12 mouse cellular contexts compared by ENCODE assay signal in genomic region chr5:91282969-91283368, GRCm38 (mm10).
DNase-seq lines count a peak whose midpoint lies in the region; ATAC-seq and TF ChIP-seq lines count a peak whose summit lies in the region.
"Had no signal": no experiment of that assay in that cellular context is flagged by ENCODE, and none has a peak within 500 bp of the region (broad histone marks: within the 10 kb centered on the region; RNA-seq: fewer than 3 reads in every experiment).

No protein-coding gene starts in this region.

- H3K27ac ChIP-seq in embryonic fibroblast, embryonic 13.5 days (ENCODE audit: insufficient read depth, low read length), result peak overlapping the region; percentile 14; the same call in 1 of the 2 replicates
- no peak overlapping the region for H3K27ac ChIP-seq in forebrain, embryonic 11.5 days (ENCODE audit: low read depth, low read length)

- TF ChIP-seq CTCF in embryonic fibroblast, embryonic 13.5 days (IDR thresholded peaks at IDR 0.05; ENCODE audit: borderline replicate concordance, insufficient read depth, low read length), result no peak

- H3K4me3 ChIP-seq in embryonic fibroblast, embryonic 13.5 days (ENCODE audit: insufficient read depth, low read length), result no peak overlapping the region
- no peak overlapping the region for H3K4me3 ChIP-seq in forebrain, embryonic 11.5 days (ENCODE audit: low read depth, low read length)

- H3K4me1 ChIP-seq in embryonic fibroblast, embryonic 13.5 days (ENCODE audit: control insufficient read depth, insufficient read depth, low read length), result peaks cover 2% of the 10 kb centered on the region
- H3K4me1 ChIP-seq in forebrain, embryonic 11.5 days (replicated peaks; ENCODE audit: control insufficient read depth, insufficient read depth, low read length), result no peaks in the 10 kb centered on the region

- H3K9ac ChIP-seq in forebrain, embryonic 11.5 days (ENCODE audit: low read length), result no peak overlapping the region

- TF ChIP-seq POLR2A in embryonic fibroblast, embryonic 13.5 days (IDR thresholded peaks at IDR 0.05; ENCODE audit: low read depth, low read length), result no peak

- H3K9me3 ChIP-seq in forebrain, embryonic 11.5 days (ENCODE audit: control insufficient read depth, low read length), result no peaks in the 10 kb centered on the region

- no peak overlapping the region for H3K4me2 ChIP-seq in forebrain, embryonic 11.5 days (ENCODE audit: low read depth, low read length, severe bottlenecking)

- 90% methylated on average over 7 of the region's 7 CpGs for WGBS in forebrain, embryonic 11.5 days

- ATAC-seq in forebrain, embryonic 11.5 days (replicated peaks; ENCODE audit: low FRiP score), result no peak
- ATAC-seq: midbrain, embryonic 16.5 days had no signal

- no peaks in the 10 kb centered on the region for H3K27me3 ChIP-seq in forebrain, embryonic 11.5 days (ENCODE audit: control insufficient read depth, insufficient read depth, low read length)

- DNase-seq in urinary bladder, postnatal 25 days (ENCODE audit: low spot score), result peak; percentile 25
- no peak for DNase-seq in urinary bladder, postnatal 10 days (ENCODE audit: low spot score)
- DNase-seq in lung, postnatal 14 days, result peak; percentile 72
- peak; percentile 47 for DNase-seq in urinary bladder, postnatal 36 days (ENCODE audit: low spot score in 2 of 2)
- DNase-seq in forebrain, embryonic 11.5 days (ENCODE audit: low spot score), result no peak
- no peak for DNase-seq in right cerebral cortex, adult 2 months (ENCODE audit: low spot score in 2 of 2)
- no peak for DNase-seq in heart, postnatal 4 days
- DNase-seq: cerebellum, postnatal 36 days; layer of hippocampus, postnatal 36 days; right cerebral cortex, postnatal 25 days had no signal

- no peaks in the 10 kb centered on the region for H3K36me3 ChIP-seq in forebrain, embryonic 11.5 days (ENCODE audit: control insufficient read depth, insufficient read depth, low read length)

Comparison
In these comparisons a context has a peak if more than half of its experiments do, and no peak if none do; other contexts are left out.
1. DNase-seq: peak in urinary bladder, postnatal 25 days (single experiment), lung, postnatal 14 days (single experiment) and urinary bladder, postnatal 36 days (2 of 2); none in urinary bladder, postnatal 10 days (single experiment), forebrain, embryonic 11.5 days (single experiment), right cerebral cortex, adult 2 months (0 of 2) and heart, postnatal 4 days (single experiment).